Mouse (Mus musculus) testis, adult 2 months (tissue): ENCODE results near the gene G3bp2.

Experiments used
- CTCF ChIP-seq: fragments of 200-500 bp; IDR thresholded peaks from 2 replicates; pipeline ENCODE4 v1.5.1; 2012; ENCODE audit warnings: low read depth, mild to moderate bottlenecking, inconsistent platforms, low read length, moderate library complexity; ENCODE audit not compliant: control insufficient read depth, insufficient read depth, insufficient replicate concordance
- POLR2A ChIP-seq: fragments of 200-500 bp; IDR thresholded peaks from 2 replicates; pipeline ENCODE4 v1.6.1; 2012; ENCODE audit warnings: low read depth, mild to moderate bottlenecking, inconsistent platforms, low read length, moderate library complexity; ENCODE audit not compliant: control insufficient read depth

DNA sequence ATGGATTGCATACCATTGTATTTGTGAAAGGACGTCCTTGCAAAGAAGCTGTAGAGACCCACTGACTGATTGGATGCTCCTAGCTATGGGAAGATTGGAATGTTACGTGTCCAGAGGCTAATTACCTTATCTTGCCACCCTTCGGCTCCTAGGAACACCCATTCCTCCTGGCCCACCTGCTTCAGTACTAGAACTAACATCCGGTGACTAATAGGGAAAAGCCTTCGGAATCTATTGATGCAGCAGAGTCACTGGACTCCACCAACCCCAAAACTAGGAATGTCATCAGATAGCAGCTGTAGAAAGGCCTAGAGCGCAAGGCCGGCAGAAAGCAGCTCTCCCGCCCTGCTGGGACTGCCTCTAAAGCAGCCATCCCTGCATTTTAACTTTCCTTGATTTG lies 18.1 kb upstream of the G3bp2 start:
- no peak for TF ChIP-seq POLR2A
- no peak for TF ChIP-seq CTCF
